Mouse (Mus musculus) hindbrain, embryonic 13.5 days (tissue): ENCODE results near the gene Cobll1. TPM values are rescaled to one million over a fixed set of nuclear protein-coding genes. Genes with fewer than 3 reads are reported as not detected.
"Not testable (repeated sequence)": the region's sequence is repeated elsewhere in the genome, so short reads cannot be mapped to it uniquely, and the experiment has no call there.

Experiments used
- ATAC-seq: fragments of 200-750 bp; cut with Nextera tagmentation; 2 replicates; pipeline ENCODE4 v1.8.0; 2017; ENCODE audit warnings: moderate TSS enrichment; ENCODE audit not compliant: low FRiP score
- H3K27ac ChIP-seq: fragments of 300-500 bp; sonication (generic); 2 replicates; pipeline ENCODE4 v1.5.1; 2015; ENCODE audit warnings: inconsistent platforms, mild to moderate bottlenecking, moderate library complexity
- H3K27me3 ChIP-seq: fragments of 300-500 bp; sonication (generic); 2 replicates; pipeline ENCODE4 v1.6.1; 2015; ENCODE audit warnings: mild to moderate bottlenecking, inconsistent platforms
- H3K36me3 ChIP-seq: fragments of 300-500 bp; sonication (generic); 2 replicates; pipeline ENCODE4 v1.6.1; 2015; ENCODE audit warnings: mild to moderate bottlenecking, inconsistent platforms
- H3K4me1 ChIP-seq: fragments of 300-500 bp; sonication (generic); replicated peaks from 2 replicates; pipeline ENCODE4 v1.6.1; 2015; ENCODE audit warnings: inconsistent platforms
- H3K4me2 ChIP-seq: fragments of 300-500 bp; sonication (generic); 2 replicates; pipeline ENCODE4 v1.6.1; 2015; ENCODE audit warnings: inconsistent platforms, mild to moderate bottlenecking, moderate library complexity
- H3K4me3 ChIP-seq: fragments of 300-500 bp; sonication (generic); 2 replicates; pipeline ENCODE4 v1.5.1; 2015; ENCODE audit warnings: mild to moderate bottlenecking, inconsistent platforms
- H3K9ac ChIP-seq: fragments of 300-500 bp; sonication (generic); 2 replicates; pipeline ENCODE4 v1.6.1; 2015; ENCODE audit warnings: mild to moderate bottlenecking, inconsistent platforms
- H3K9me3 ChIP-seq: fragments of 300-500 bp; sonication (generic); 2 replicates; pipeline ENCODE4 v1.6.1; 2016; ENCODE audit warnings: inconsistent platforms
- WGBS: fragments of 180-500 bp; shearing (Covaris S2); methylation state at CpG from one replicate; pipeline ENCODE4 v1.1.7; 2015; 5-methylcytosine and 5-hydroxymethylcytosine counted together
- polyA plus RNA-seq: library from polyadenylated mRNA; unstranded; fragments of >200 nt; fragmentation: Nextera tagmentation; extraction: Ambion mirVana; gene quantifications from 2 replicates; pipeline ENCODE4 v1.2.1, GENCODE M21; 2015

Cobll1 gene
- 2.6 and 3.0 TPM in 2 replicates for polyA plus RNA-seq

DNA sequence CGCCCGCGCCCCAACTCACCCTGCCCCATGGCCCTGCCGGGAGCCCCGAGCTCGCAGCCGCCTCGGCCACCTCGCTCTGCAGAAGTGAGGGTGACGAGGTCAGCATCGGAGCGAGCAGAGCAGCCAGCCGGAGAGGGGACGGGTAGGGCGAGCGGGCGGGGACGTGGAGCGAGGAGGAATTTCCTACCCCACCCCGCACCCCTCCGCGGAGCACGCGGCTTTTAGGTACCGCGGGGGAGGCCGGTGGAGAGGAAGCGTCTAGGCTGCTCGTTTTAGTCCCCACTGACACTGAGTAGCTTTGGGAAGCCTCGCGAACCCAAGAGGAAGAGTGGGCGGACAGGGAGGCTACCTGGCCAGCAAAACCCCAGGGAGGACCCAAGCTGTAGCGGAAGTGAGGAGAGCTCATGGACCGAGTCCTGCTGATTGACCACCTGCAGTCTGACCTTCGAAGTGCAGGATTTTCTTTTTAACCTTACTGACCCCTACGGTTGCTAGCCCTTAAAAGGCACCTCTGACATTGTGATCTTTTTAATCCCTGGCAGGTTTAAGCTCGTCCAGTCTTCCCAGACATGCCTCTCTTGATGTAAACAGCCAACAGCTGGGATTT lies at the start of gene Cobll1:
TSS of gene Cobll1 (minus strand) at position 440 of the 607 bp plus-strand sequence.
- Histone ChIP-seq H3K9me3 (no peaks in the 10 kb centered on the region), H3K4me1 (peaks cover 16% of the 10 kb centered on the region), H3K4me3 (peak within 1 kb of the TSS; percentile 72), H3K9ac (peak within 1 kb of the TSS; percentile 72), H3K4me2 (peak within 1 kb of the TSS; percentile 97), H3K27me3 (peaks cover 36% of the 10 kb centered on the region), H3K36me3 (no peaks in the 10 kb centered on the region), H3K27ac (peak within 1 kb of the TSS; percentile 30; the same call in 1 of the 2 replicates)
- ATAC-seq = peak; percentile 81
- under 1% methylated on average over 36 of the region's 37 CpGs for WGBS

DNA sequence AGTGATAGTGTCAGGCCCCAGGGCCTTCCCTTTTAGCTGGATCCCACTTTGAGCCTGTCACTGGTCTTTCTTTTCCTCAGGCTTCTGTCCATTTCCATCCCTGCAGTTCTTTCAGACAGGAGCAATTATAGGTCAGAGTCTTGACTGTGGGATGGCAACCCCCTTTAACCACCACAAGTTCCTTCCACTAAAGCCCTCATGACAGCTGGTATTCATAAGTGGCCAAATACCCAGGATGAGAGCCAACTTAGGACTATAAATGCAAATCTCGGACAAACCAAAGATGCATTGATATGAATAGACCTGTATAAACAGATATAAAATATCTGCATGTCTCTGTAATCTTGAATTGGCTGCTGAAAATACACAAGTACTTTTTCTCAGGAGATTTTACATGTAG lies 49.5 kb upstream of the Cobll1 start:
- Histone ChIP-seq H3K9ac (no peak overlapping the region), H3K27ac (no peak overlapping the region), H3K4me1 (peaks cover 6% of the 10 kb centered on the region; the same call in 1 of the 2 replicates), H3K36me3 (no peaks in the 10 kb centered on the region), H3K9me3 (no peaks in the 10 kb centered on the region), H3K4me2 (no peak overlapping the region), H3K4me3 (no peak overlapping the region), H3K27me3 (no peaks in the 10 kb centered on the region)
- ATAC-seq = no peak
- WGBS = 92% methylated on average over 1 of the region's 1 CpGs

- ATAC-seq = peak; percentile 36; the same call in 1 of the 2 replicates
- Histone ChIP-seq H3K9me3 (no peaks in the 10 kb centered on the region), H3K9ac (no peak overlapping the region), H3K27me3 (no peaks in the 10 kb centered on the region), H3K4me2 (no peak overlapping the region), H3K4me1 (peaks cover 6% of the 10 kb centered on the region; the same call in 1 of the 2 replicates), H3K4me3 (no peak overlapping the region), H3K27ac (no peak overlapping the region), H3K36me3 (no peaks in the 10 kb centered on the region)
- 33% methylated on average over 3 of the region's 3 CpGs for WGBS
Measured at GRCm38 (mm10) chr2:65285380-65285779, 46.2 kb upstream of the Cobll1 start.

GRCm38 (mm10) chr2:65282979-65283378 lies 43.8 kb upstream of the Cobll1 start:
- Histone ChIP-seq H3K27ac (no peak overlapping the region), H3K9me3 (no peaks in the 10 kb centered on the region), H3K4me2 (no peak overlapping the region), H3K9ac (no peak overlapping the region), H3K4me1 (peaks cover 8% of the 10 kb centered on the region; the same call in 1 of the 2 replicates), H3K4me3 (no peak overlapping the region), H3K36me3 (no peaks in the 10 kb centered on the region), H3K27me3 (no peaks in the 10 kb centered on the region)
- ATAC-seq = no peak
- 88% methylated on average over 6 of the region's 6 CpGs for WGBS

DNA sequence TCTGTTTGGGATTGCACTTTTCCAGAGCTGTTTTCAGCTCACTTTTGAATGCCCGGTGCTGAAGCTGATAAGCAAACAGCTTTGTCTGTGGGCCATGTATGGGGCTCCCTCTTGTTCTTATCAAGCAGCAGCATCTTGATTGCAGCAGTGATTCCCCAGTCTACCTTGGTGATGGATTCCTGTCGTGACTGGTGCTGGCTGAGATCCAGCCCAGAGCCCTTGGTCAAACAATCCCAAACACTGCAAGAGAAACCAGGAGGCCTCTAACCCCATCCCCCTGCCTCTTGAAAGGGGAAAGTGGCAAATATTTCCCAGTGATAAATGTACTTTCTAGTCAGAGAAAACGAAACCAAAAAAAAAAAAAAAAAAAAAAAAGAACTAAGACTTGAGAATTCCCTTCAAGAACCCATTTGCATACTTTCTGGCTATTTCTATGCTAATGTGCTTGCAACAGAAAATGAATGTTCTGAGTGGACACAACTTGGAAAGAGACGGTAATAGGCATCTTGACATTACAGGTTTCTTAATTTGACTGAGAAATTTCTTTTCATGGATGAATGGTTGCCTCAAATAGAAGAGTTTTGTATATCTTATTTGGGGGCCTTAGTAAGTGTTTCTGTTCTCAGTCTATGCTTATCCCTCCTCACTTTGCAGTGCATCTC lies 40.0 kb upstream of the Cobll1 start:
- Histone ChIP-seq H3K36me3 (no peaks in the 10 kb centered on the region), H3K4me1 (0 out of 2 replicates have a peak, but pooled peaks cover 3% of the 10 kb centered on the region), H3K4me3 (no peak overlapping the region), H3K27me3 (no peaks in the 10 kb centered on the region), H3K4me2 (no peak overlapping the region), H3K27ac (no peak overlapping the region), H3K9ac (no peak overlapping the region), H3K9me3 (no peaks in the 10 kb centered on the region)
- 29% methylated on average over 4 of the region's 4 CpGs for WGBS
- no peak for ATAC-seq

GRCm38 (mm10) chr2:65275443-65276061 lies 36.3 kb upstream of the Cobll1 start:
- ATAC-seq = no peak
- no peak overlapping the region for H3K27ac ChIP-seq
- no peaks in the 10 kb centered on the region for H3K27me3 ChIP-seq
- no peak overlapping the region for H3K4me2 ChIP-seq
- no peaks in the 10 kb centered on the region for H3K9me3 ChIP-seq
- no peak overlapping the region for H3K4me3 ChIP-seq
- 0 out of 2 replicates have a peak, but pooled peaks cover 3% of the 10 kb centered on the region for H3K4me1 ChIP-seq
- 77% methylated on average over 6 of the region's 6 CpGs for WGBS
- no peak overlapping the region for H3K9ac ChIP-seq
- no peaks in the 10 kb centered on the region for H3K36me3 ChIP-seq

- H3K27me3 ChIP-seq = no peaks in the 10 kb centered on the region
- no peak overlapping the region for H3K4me3 ChIP-seq
- no peak overlapping the region for H3K27ac ChIP-seq
- no peak overlapping the region for H3K4me2 ChIP-seq
- no peaks in the 10 kb centered on the region for H3K9me3 ChIP-seq
- WGBS = 56% methylated on average over 2 of the region's 2 CpGs
- 0 out of 2 replicates have a peak, but pooled peaks cover under 1% of the 10 kb centered on the region for H3K4me1 ChIP-seq
- ATAC-seq = no peak
- no peaks in the 10 kb centered on the region for H3K36me3 ChIP-seq
- no peak overlapping the region for H3K9ac ChIP-seq
Measured at GRCm38 (mm10) chr2:65273910-65274309, 34.7 kb upstream of the Cobll1 start.

DNA sequence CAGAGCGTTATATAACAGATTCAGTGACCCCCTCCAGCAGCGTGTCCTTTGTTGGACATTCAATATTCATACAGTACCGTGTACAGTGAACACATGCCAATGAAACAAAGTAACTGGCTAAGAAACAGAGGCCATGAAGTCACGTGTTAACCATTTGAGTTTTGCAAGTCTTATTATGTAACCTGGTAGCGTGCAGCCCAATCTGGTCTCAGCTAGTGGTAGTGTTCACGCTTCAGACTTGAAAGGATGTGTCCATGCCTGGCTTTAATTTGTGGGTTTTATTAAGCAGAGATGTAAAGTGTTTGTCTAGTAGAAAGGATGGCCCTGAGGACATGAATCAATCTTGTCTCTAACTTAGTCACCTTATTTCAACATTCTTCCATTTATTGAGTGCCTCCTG lies 29.5 kb upstream of the Cobll1 start:
- Histone ChIP-seq H3K9ac (no peak overlapping the region), H3K9me3 (no peaks in the 10 kb centered on the region), H3K27me3 (no peaks in the 10 kb centered on the region), H3K4me3 (no peak overlapping the region), H3K4me2 (no peak overlapping the region), H3K27ac (no peak overlapping the region), H3K4me1 (no peaks in the 10 kb centered on the region), H3K36me3 (no peaks in the 10 kb centered on the region)
- 90% methylated on average over 6 of the region's 6 CpGs for WGBS
- ATAC-seq = no peak

GRCm38 (mm10) chr2:65267834-65268233 lies 28.6 kb upstream of the Cobll1 start:
- Histone ChIP-seq H3K27me3 (no peaks in the 10 kb centered on the region), H3K4me1 (no peaks in the 10 kb centered on the region), H3K36me3 (no peaks in the 10 kb centered on the region), H3K27ac (no peak overlapping the region), H3K9ac (no peak overlapping the region), H3K4me3 (no peak overlapping the region), H3K9me3 (no peaks in the 10 kb centered on the region), H3K4me2 (no peak overlapping the region)
- WGBS = 66% methylated on average over 4 of the region's 4 CpGs
- no peak for ATAC-seq

DNA sequence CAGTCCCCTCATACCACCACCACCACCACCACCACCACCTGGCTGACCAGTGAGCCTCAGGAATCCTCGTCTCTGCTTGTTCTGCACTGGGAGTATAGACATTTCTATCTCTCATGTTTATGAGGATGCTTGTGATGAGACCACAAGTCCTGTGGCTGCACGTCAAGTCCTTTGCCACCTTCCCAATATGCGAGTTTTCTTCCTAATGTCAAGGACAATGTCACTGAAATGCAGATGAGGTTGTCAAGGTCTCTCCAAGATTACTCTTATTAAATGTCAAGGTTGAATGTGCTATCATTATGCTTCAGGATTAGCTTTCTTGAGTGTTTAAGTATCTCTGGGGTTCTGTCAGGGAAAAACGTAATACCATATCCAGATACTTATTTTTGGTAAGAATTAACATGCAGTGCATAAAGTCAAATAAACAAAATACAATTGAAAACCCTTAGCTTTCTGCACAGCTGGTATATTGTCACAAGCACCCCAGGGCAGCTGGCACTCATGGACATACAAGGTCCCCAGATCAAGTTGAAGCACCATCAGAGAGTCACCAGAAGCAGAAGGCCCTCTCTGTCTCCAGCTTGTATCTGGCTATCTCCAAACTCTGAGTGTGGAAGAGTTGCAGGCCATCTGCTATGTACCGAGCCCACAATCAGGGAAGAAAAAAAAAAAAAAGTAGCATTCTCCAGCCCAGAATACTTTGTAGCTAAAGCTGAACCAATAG lies 27.5 kb upstream of the Cobll1 start:
- no peaks in the 10 kb centered on the region for H3K9me3 ChIP-seq
- no peak overlapping the region for H3K4me3 ChIP-seq
- no peak overlapping the region for H3K9ac ChIP-seq
- H3K4me2 ChIP-seq = no peak overlapping the region
- no peaks in the 10 kb centered on the region for H3K4me1 ChIP-seq
- WGBS = 92% methylated on average over 5 of the region's 5 CpGs
- no peaks in the 10 kb centered on the region for H3K36me3 ChIP-seq
- ATAC-seq = no peak
- no peaks in the 10 kb centered on the region for H3K27me3 ChIP-seq
- no peak overlapping the region for H3K27ac ChIP-seq

- Histone ChIP-seq H3K4me3 (no peak overlapping the region), H3K27me3 (no peaks in the 10 kb centered on the region), H3K4me1 (no peaks in the 10 kb centered on the region), H3K9ac (no peak overlapping the region), H3K27ac (no peak overlapping the region), H3K9me3 (no peaks in the 10 kb centered on the region), H3K4me2 (no peak overlapping the region), H3K36me3 (no peaks in the 10 kb centered on the region)
- ATAC-seq = no peak
- WGBS = 86% methylated on average over 4 of the region's 4 CpGs
Measured at GRCm38 (mm10) chr2:65262251-65262650, 23.0 kb upstream of the Cobll1 start.

DNA sequence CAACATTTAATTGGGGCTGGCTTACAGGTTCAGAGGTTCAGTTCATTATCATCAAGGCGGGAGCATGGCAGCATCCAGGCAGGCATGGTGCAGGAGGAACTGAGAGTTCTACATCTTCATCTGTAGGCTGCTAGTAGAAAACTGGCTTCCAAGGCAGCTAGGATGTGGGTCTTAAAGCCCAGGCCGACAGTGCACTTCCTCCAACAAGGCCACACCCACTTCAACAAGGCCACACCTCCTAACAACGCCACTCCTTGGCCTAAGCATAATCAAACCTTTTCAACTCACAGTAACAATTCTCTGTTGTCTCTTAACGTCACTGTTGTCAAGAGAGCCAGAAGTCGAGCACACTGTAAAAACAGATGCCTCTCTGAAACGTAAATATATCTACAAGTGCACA lies 21.6 kb upstream of the Cobll1 start:
- not testable (repeated sequence) for H3K27ac ChIP-seq, H3K27me3 ChIP-seq, H3K9me3 ChIP-seq, H3K4me1 ChIP-seq, ATAC-seq, H3K9ac ChIP-seq, H3K4me3 ChIP-seq, H3K4me2 ChIP-seq, H3K36me3 ChIP-seq
- WGBS = 79% methylated on average over 6 of the region's 6 CpGs
